38 mouse cellular contexts compared by ENCODE assay signal in genomic region chrX:9350327-9350726, GRCm38 (mm10). TPM values are rescaled to one million over a fixed set of nuclear protein-coding genes. Genes with fewer than 3 reads are reported as not detected.
"Had no signal": no experiment of that assay in that cellular context is flagged by ENCODE, and none has a peak within 500 bp of the region (broad histone marks: within the 10 kb centered on the region; RNA-seq: fewer than 3 reads in every experiment).

Gene H2al1k (plus strand): TSS chrX:9350627.

RNA-seq across cellular contexts. Expression of gene H2al1k, which starts in this region (rescaled TPM):
- total RNA-seq: left cerebral cortex, postnatal 10 days; left cerebral cortex, postnatal 14 days; left cerebral cortex, postnatal 25 days; left cerebral cortex, postnatal 36 days; liver, adult 2 months; megakaryocyte progenitor cell, adult 5-6 weeks; megakaryocyte, adult 5-6 weeks; megakaryocyte-erythroid progenitor cell, adult 5-6 weeks; midbrain, postnatal 0 days; monocyte, adult 5-6 weeks had no signal
- polyA plus RNA-seq: limb, embryonic 10.5 days; limb, embryonic 11.5 days; limb, embryonic 12.5 days; limb, embryonic 13.5 days; limb, embryonic 14.5 days; limb, embryonic 15.5 days; liver, embryonic 11.5 days; liver, embryonic 12.5 days; liver, embryonic 13.5 days; liver, embryonic 14.5 days; liver, embryonic 15.5 days; liver, embryonic 16.5 days; liver, postnatal 0 days; lung, adult 2 months; lung, embryonic 14.5 days; lung, embryonic 15.5 days; lung, embryonic 16.5 days; lung, postnatal 0 days; macrophage; midbrain, embryonic 10.5 days; midbrain, embryonic 11.5 days; midbrain, embryonic 12.5 days; midbrain, embryonic 13.5 days; midbrain, embryonic 14.5 days; midbrain, embryonic 15.5 days; midbrain, embryonic 16.5 days; midbrain, postnatal 0 days; myocyte; neural tube, embryonic 11.5 days had no signal
